In genomic region chr14:47298819-47299261, GRCm38 (mm10) we compare ENCODE assay signal across 7 mouse cellular contexts. TPM values are rescaled to one million over a fixed set of nuclear protein-coding genes. Genes with fewer than 3 reads are reported as not detected.
DNase-seq lines count a peak whose midpoint lies in the region; ATAC-seq lines count a peak whose summit lies in the region.

No protein-coding gene starts in this region.

- H3K4me2 ChIP-seq in limb, embryonic 15.5 days: peak overlapping the region; percentile 63
- H3K4me2 ChIP-seq in midbrain, embryonic 16.5 days (ENCODE audit: low read length): peak overlapping the region; percentile 89

- H3K9me3 ChIP-seq in hindbrain, embryonic 10.5 days: no peaks in the 10 kb centered on the region
- no peaks in the 10 kb centered on the region for H3K9me3 ChIP-seq in limb, embryonic 15.5 days
- H3K9me3 ChIP-seq in midbrain, embryonic 16.5 days (replicated peaks; ENCODE audit: control insufficient read depth, low read length, poor library complexity, severe bottlenecking): no peaks in the 10 kb centered on the region

- peak; percentile 48 for DNase-seq in NIH3T3 (ENCODE audit: low read depth)
- DNase-seq in hindbrain, embryonic 10.5 days (ENCODE audit: low spot score): peak; percentile 58
- DNase-seq in yolk sac, embryonic 10.5 days (ENCODE audit: low spot score): peak; percentile 70

- H3K27ac ChIP-seq in hindbrain, embryonic 10.5 days: peak overlapping the region; percentile 100
- H3K27ac ChIP-seq in limb, embryonic 15.5 days: peak overlapping the region; percentile 96
- peak overlapping the region; percentile 97 for H3K27ac ChIP-seq in midbrain, embryonic 16.5 days (ENCODE audit: low read length)

- peak overlapping the region; percentile 96 for H3K9ac ChIP-seq in limb, embryonic 15.5 days
- H3K9ac ChIP-seq in midbrain, embryonic 16.5 days (ENCODE audit: low read depth, low read length): peak overlapping the region; percentile 98

- H3K27me3 ChIP-seq in hindbrain, embryonic 10.5 days (ENCODE audit: insufficient read depth, poor library complexity, severe bottlenecking): no peaks in the 10 kb centered on the region
- H3K27me3 ChIP-seq in limb, embryonic 15.5 days: no peaks in the 10 kb centered on the region
- H3K27me3 ChIP-seq in midbrain, embryonic 16.5 days (ENCODE audit: control insufficient read depth, insufficient read depth, low read depth, low read length): no peaks in the 10 kb centered on the region

- H3K4me3 ChIP-seq in hindbrain, embryonic 10.5 days: peak overlapping the region; percentile 99
- peak overlapping the region; percentile 74 for H3K4me3 ChIP-seq in limb, embryonic 15.5 days
- H3K4me3 ChIP-seq in midbrain, embryonic 16.5 days (ENCODE audit: low read depth, low read length): peak overlapping the region; percentile 98

- WGBS in hindbrain, embryonic 10.5 days: under 1% methylated on average over 15 of the region's 15 CpGs
- 0% methylated on average over 15 of the region's 15 CpGs for WGBS in limb, embryonic 15.5 days
- WGBS in midbrain, embryonic 16.5 days: under 1% methylated on average over 15 of the region's 15 CpGs

- peak; percentile 50 for ATAC-seq in CD4-positive, CD25-positive, alpha-beta regulatory T cell, adult 4 months
- ATAC-seq in erythroblast, adult 5-6 weeks (replicated peaks; ENCODE audit: low FRiP score, poor library complexity, severe bottlenecking): peak; percentile 58; the same call in 1 of the 2 replicates
- ATAC-seq in limb, embryonic 15.5 days (ENCODE audit: insufficient number of reproducible peaks, low FRiP score, low TSS enrichment, low read depth): no peak
- peak; percentile 57 for ATAC-seq in midbrain, embryonic 16.5 days

- peaks cover 35% of the 10 kb centered on the region for H3K36me3 ChIP-seq in hindbrain, embryonic 10.5 days
- peaks cover 5% of the 10 kb centered on the region; the same call in 1 of the 2 replicates for H3K36me3 ChIP-seq in limb, embryonic 15.5 days
- no peaks in the 10 kb centered on the region for H3K36me3 ChIP-seq in midbrain, embryonic 16.5 days (ENCODE audit: control insufficient read depth, insufficient read depth, low read length)

- peaks cover 23% of the 10 kb centered on the region for H3K4me1 ChIP-seq in hindbrain, embryonic 10.5 days (replicated peaks)
- H3K4me1 ChIP-seq in limb, embryonic 15.5 days: peaks cover 22% of the 10 kb centered on the region
- peaks cover 22% of the 10 kb centered on the region for H3K4me1 ChIP-seq in midbrain, embryonic 16.5 days (ENCODE audit: control insufficient read depth, insufficient read depth, low read length)

RNA-seq across cellular contexts. Expression of gene Mapk1ip1l, which starts 0.8 kb away (rescaled TPM):
- 10 to 100 TPM; 49.1 to 53.7 TPM for polyA plus RNA-seq in CD4-positive, CD25-positive, alpha-beta regulatory T cell, adult 4 months (2017; shearing (Covaris generic))
- total RNA-seq in erythroblast, adult 5-6 weeks (2015; ENCODE audit: low replicate concordance): 32.5 and 38.9 TPM in 2 replicates
- total RNA-seq in erythroblast, adult 5-6 weeks (2017; ENCODE audit: low replicate concordance): 30.4 and 38.1 TPM in 2 replicates
- polyA plus RNA-seq in hindbrain, embryonic 10.5 days (2016; fragmentation: Nextera tagmentation; extraction: Ambion mirVana): 72.0 and 104 TPM in 2 replicates
- polyA plus RNA-seq in limb, embryonic 15.5 days (2015; fragmentation: Nextera tagmentation; extraction: Ambion mirVana): 59.9 and 60.4 TPM in 2 replicates
- polyA plus RNA-seq in midbrain, embryonic 16.5 days (2015; fragmentation: Nextera tagmentation; extraction: Ambion mirVana): 47.3 and 51.3 TPM in 2 replicates

RNA-seq across cellular contexts. Expression of gene Socs4, which starts 22.1 kb away (rescaled TPM):
- 1 to 10 TPM; 4.0 to 6.0 TPM for polyA plus RNA-seq in CD4-positive, CD25-positive, alpha-beta regulatory T cell, adult 4 months (2017; shearing (Covaris generic))
- total RNA-seq in erythroblast, adult 5-6 weeks (2015; ENCODE audit: low replicate concordance): 17.3 and 23.4 TPM in 2 replicates
- total RNA-seq in erythroblast, adult 5-6 weeks (2017; ENCODE audit: low replicate concordance): 18.7 and 20.9 TPM in 2 replicates
- 4.2 and 4.6 TPM in 2 replicates for polyA plus RNA-seq in hindbrain, embryonic 10.5 days (2016; fragmentation: Nextera tagmentation; extraction: Ambion mirVana)
- polyA plus RNA-seq in limb, embryonic 15.5 days (2015; fragmentation: Nextera tagmentation; extraction: Ambion mirVana): 3.1 and 4.4 TPM in 2 replicates
- 1.7 and 1.9 TPM in 2 replicates for polyA plus RNA-seq in midbrain, embryonic 16.5 days (2015; fragmentation: Nextera tagmentation; extraction: Ambion mirVana)

RNA-seq across cellular contexts. Expression of gene Wdhd1, which starts 22.2 kb away (rescaled TPM):
- polyA plus RNA-seq in CD4-positive, CD25-positive, alpha-beta regulatory T cell, adult 4 months (2017; shearing (Covaris generic)): 10 to 100 TPM; 12.2 to 20.7 TPM
- 40.3 and 52.7 TPM in 2 replicates for total RNA-seq in erythroblast, adult 5-6 weeks (2015; ENCODE audit: low replicate concordance)
- 82.9 and 164 TPM in 2 replicates for total RNA-seq in erythroblast, adult 5-6 weeks (2017; ENCODE audit: low replicate concordance)
- polyA plus RNA-seq in hindbrain, embryonic 10.5 days (2016; fragmentation: Nextera tagmentation; extraction: Ambion mirVana): 36.9 and 54.8 TPM in 2 replicates
- 22.7 and 24.3 TPM in 2 replicates for polyA plus RNA-seq in limb, embryonic 15.5 days (2015; fragmentation: Nextera tagmentation; extraction: Ambion mirVana)
- 14.5 and 17.7 TPM in 2 replicates for polyA plus RNA-seq in midbrain, embryonic 16.5 days (2015; fragmentation: Nextera tagmentation; extraction: Ambion mirVana)
